Mouse (Mus musculus): ENCODE data around the gene Izumo1r.

Gene Izumo1r

DNA sequence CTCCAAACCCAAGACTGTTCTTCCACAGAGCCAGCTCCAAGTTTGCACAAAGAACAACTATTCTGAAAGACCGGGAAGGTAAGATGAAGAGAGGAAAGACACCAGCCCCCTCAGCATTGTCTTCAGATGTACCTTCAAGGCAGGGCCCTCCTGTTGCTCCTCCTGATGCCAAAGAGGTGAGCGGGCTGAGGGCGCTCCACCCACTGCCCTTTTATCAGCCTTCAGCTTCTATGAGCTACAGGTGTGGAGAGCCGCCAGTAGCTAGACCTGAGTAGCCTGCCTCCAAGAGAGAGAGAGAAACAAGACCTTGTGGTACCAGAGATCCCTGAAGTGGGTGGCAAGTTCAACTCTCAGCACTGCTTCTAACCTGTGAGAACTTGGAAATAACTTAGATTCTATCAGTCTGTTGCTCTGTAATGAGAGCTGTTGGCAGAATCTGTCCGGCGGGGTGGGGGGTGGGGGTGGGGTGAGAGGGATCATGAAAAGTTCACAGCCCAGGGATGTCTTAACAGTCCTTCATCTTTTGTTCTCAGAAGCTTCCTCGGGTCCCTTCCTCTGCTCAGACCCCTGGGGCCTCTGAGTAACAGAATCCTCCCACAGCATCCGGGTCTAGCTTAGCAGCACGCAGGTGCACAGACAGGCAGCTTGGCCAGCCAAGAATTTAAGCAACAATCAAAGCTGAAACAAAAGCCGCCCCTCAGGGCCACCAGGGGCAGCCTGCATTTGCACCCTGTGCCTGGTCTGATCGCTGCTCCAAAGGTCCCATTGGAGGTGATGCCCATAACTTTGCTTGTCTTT lies at the start of gene Izumo1r:
Gene Izumo1r, minus strand, starts transcription at position 369 of the 798 bp plus-strand sequence.
- no peak for DNase-seq (ENCODE audit: low read depth, low spot score)

DNA sequence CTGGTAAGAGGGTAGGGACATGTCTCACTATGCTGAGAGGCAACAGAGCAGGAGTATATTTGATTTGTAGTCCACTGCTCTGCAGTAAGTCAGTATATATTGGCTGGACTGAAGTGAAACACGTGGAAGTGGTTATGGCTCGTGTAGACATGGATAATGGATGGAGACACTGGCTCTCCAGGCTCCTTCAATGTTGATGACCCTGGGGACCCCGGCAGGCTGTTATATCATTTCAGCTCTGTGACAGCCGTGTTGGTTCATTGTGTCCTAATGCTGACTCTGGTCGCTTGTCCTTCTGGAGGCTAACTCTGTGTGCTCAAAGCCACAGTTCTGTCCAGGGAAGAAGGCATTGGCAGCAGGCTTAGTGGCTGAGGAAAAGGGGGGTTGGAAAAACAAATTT lies 47.3 kb upstream of the Izumo1r start:
- no peak for DNase-seq (ENCODE audit: low read depth, low spot score)

DNA sequence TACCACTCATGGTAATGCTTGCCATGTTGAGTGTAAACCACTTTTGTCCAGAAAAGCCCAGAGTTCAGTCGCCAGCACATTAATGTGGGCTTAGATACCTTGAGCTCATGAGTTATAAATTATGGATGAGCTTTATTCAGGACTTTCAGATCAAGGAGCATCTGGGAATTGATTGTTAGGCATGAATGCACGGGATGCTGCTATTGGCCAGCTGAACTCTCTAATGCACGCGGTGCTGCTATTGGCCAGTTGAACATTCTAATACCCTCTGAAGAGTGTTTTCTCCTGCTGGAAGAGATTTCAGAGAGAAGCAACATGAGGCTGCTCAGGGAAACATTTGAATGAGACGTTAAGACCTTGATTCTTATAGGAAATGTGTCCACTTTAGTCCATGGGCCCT lies 45.1 kb upstream of the Izumo1r start:
- no peak for DNase-seq (ENCODE audit: low read depth, low spot score)

DNA sequence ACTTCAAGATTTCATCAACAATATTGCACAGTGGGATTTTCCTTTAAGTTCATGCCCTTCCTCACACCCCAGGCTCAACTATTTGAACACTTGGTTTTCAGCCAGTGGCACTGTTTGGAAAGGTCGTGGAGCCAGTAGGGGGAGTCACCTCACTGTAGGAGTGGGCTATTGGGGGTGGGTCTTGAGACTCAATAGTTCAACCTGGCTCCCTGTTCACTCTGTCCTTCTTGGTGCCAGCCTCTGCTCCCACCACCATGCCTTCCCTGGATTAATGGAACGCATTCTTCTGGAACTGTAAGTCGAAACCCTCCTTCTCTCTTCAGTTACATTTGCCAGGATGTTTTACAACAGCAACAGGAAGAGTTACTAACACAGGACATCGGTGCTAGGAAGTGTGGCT lies 42.9 kb upstream of the Izumo1r start:
- DNase-seq (ENCODE audit: low read depth, low spot score): no peak

DNA sequence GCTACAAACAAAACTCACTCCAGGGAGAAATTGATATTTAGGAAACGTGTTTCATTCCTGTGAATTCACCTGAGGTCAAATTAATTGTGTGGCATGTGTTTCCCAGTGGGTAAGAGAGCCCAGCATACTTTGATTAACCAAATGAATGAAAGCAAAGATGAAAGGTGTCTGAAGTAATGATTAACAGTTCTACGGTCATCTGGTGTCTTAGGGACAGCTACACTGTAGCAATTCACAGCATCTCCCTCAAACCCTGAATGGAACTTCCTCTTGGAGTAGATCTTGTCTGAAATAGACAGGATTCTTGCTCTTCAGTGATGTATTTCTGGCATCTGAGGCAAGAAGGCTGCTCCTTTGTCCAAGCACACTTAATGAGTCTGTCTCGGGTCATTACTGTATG lies 42.2 kb upstream of the Izumo1r start:
- DNase-seq (ENCODE audit: low read depth, low spot score): no peak

DNA sequence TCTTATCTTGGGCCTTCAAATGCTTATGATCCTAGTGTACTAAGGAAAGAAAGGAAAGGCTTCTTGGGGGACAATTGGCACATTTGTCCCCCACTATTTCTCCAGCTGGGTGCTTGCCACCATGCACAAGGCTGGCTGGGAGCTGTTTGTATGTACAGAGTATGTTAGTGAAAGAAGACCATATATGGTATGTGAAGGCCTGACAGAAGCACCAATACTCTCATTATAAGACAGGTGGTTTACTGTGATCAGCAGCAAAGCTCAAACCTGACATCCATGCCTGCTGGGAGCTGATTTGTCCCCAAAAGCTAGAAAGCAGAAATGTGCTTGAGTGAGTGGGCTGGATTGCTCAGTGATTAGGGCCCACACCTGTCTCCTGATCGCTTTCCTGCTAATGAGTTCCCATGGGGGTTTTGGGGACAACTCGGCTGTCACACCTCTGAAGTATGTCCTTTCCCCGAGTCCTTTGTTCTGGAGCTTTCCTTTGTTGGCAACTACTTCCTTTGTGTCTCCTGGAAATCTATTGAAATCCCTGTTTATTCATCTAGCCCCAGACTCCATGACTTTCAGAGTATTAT lies 38.5 kb upstream of the Izumo1r start:
- no peak for DNase-seq (ENCODE audit: low read depth, low spot score)

DNA sequence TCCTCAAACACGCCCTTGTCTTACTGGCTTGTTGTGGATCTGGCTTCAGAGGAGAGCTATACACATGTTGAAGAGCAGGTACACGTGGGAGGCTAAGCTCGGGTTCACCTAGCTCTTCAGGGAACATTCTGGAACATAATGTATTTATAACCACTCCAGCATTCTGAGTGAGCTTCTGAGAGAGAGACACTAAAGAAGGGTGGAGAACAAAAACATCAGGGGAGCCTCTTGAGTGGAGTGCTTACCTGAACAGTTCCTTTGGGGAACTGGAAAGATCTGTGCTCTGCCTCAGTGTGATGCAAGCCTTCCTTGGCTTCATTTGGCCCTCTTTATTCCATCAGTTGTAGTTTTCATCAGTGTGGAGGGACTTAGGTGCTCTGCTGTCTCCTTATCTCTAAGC lies 35.9 kb upstream of the Izumo1r start:
- DNase-seq (ENCODE audit: low read depth, low spot score): no peak

DNA sequence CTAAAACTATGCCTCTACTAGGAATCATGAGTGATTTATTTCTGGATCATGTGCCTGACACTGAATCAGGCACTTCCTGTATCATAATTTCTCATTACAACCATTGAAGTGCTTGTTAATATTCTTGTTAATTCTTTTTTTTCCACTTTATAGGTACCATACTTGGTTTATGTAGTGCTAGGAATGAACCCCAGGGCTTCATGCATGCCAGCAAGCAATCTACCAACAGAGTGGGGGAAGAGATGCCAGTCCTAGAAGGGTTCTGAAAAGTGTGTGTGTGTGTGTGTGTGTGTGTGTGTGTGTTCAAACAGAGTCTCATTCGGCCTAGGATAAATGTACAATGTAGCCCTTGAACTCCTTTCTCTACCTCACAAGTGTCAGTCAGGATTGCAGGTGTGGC lies 33.6 kb upstream of the Izumo1r start:
- no peak for DNase-seq (ENCODE audit: low read depth, low spot score)

DNA sequence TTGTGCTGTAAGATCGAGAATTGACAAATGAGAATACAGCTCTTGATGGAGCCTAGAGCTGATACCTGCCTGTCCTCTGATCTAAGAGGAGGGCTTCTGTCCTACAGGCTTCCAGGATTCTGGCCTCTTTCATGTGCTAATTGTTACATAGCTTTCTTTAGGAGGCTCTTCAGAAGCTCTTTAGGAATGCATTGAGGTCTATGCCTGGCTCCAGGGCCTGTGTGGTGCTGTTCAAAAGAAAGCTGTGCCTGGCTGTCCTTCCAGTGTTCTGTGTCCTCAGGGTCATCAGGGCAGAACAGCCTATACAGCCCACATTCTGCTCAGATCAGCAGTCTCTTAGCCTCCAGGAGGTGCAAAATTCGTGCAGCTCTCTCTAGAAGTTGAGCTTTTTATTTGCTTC lies 31.1 kb upstream of the Izumo1r start:
- no peak for DNase-seq (ENCODE audit: low read depth, low spot score)

DNA sequence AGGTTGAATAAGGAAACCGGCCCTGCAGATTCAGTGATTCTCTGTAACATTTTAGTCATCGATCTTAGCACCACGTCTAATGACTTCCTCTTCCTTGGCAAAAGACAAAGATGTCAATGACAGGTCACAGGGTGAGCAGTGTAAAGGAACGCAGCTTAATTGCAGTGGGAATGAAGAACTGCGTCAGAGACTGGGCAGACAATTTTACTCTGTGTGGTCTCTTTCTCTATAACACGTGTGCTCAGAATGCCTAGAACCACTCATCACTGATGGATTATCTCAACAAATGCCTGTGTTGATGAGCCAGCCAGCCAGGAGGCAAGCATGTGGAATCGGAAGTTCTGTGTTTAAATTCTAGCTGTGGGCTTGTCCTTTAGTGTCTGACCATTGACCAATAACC lies 28.2 kb upstream of the Izumo1r start:
- DNase-seq (ENCODE audit: low read depth, low spot score): no peak

DNA sequence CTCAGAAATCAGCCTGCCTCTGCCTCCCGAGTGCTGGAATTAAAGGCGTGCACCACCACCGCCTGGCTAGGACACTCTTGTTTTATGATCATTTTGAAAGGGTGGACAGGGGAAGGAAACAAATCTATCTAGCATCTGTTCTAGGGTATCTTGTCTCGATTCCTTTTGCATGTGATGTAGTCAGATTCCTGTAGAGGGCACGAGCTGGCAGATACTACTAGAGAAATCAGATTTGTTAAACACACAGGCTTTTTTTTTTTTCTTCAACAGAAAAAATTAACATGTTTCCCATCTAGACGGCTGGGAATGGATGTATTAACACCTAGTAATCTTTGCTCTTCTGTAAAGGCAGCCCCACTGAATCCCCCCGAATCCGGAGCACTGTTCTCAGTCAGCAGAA lies 27.5 kb upstream of the Izumo1r start:
- no peak for DNase-seq (ENCODE audit: low read depth, low spot score)

DNA sequence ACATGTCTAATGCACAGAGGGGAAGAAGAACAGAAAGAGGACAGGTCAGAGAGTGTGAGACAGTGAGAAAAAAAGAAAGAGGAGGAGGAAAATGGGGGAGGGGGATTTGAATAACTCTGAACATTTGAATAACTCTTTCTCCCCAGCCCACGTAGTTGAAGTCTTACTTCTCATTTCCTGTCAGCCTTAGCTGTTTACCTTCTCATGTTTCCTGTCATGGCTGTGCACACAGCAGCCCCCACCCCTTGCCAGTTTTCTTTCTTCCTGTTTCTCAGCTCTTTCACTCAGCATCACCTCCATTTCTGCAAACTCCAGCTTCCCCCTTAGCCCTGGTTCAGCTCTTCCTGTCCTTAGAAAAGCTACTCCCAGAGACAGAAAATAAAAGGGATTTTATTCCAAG lies 22.8 kb upstream of the Izumo1r start:
- no peak for DNase-seq (ENCODE audit: low read depth, low spot score)

DNA sequence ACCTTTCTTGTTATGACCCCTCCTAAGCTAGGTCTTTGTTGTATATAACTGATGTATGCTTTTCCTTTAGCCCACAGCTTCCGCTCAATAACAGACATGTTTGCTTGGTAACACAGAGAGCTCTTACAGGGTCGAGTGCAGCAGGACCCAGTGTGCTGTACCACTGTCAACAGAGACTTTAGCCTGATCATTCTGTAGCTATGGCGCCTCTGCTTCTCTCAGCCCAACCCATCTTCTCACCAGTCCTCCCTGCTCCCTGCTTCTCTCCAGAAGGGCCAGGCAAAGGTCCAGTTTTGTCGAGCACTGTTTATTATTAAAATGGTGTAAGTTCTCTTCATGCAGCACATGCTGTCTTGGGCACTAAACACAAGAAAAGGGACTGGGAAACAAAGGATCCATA lies 19.9 kb upstream of the Izumo1r start:
- no peak for DNase-seq (ENCODE audit: low read depth, low spot score)

DNA sequence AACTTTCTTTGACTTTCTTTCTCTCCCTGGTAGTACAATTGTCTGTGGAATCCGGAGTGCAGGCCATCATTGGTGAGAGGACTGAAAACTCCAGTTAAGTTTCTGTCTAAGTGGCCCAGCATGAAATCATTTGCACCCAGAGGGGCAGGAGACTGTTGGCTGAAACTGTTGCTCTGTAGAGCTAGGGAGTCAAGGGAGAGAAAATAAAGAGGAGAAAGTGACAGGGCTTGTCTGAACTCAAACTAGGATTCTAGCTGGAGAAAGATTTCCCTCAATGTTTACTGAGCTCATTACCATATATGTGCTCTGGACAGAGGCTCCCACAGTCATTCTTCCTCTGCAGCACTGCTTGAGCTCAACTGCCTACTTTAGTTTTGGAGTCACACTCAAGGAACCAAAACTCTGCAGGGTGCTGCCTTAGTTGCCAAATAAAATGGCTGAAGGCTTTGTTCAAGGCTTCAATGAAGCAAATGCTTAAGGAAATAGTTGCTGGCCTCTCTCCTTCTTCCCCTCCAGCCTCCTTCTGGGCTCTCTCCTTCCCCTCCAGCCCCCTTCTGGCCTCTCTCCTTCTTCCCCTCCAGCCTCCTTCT lies 18.3 kb upstream of the Izumo1r start:
- DNase-seq (ENCODE audit: low read depth, low spot score): no peak

DNA sequence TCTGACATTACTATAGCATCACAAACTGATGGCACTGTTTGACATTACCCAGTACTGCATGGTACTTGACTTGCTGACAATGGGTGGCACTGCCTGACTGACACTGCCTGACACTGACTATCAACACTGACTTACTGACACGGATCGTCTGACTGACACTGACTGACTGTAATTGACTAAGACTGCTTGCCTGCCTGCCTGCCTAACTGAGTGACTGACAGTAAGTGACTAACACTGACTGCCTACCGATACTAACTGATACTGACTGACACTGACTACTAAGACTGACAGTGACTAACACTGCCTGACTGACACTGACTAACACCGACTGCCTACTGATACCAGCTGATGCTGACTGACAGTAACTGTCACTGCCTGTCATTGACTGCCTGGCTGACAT lies 17.5 kb upstream of the Izumo1r start:
- DNase-seq (ENCODE audit: low read depth, low spot score): no peak

DNA sequence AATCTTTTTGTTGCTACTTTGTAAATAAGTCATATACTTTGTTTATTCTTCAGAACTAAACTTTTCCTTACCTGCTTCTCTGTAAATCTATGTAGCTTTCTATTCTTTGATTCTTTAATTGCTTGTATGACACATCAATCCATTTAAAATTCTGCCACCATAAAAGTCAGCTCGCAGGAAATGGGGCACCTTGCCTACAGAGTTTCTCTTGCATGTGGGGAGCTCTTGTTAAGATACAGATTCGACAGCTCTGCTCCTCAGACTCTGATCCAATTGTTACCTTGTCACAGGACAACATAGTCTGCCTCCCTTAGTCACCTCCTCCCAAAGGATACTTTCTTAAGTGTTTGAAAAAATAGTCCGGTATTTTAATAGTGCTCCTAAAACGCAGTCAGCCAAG lies 16.9 kb upstream of the Izumo1r start:
- no peak for DNase-seq (ENCODE audit: low read depth, low spot score)

DNA sequence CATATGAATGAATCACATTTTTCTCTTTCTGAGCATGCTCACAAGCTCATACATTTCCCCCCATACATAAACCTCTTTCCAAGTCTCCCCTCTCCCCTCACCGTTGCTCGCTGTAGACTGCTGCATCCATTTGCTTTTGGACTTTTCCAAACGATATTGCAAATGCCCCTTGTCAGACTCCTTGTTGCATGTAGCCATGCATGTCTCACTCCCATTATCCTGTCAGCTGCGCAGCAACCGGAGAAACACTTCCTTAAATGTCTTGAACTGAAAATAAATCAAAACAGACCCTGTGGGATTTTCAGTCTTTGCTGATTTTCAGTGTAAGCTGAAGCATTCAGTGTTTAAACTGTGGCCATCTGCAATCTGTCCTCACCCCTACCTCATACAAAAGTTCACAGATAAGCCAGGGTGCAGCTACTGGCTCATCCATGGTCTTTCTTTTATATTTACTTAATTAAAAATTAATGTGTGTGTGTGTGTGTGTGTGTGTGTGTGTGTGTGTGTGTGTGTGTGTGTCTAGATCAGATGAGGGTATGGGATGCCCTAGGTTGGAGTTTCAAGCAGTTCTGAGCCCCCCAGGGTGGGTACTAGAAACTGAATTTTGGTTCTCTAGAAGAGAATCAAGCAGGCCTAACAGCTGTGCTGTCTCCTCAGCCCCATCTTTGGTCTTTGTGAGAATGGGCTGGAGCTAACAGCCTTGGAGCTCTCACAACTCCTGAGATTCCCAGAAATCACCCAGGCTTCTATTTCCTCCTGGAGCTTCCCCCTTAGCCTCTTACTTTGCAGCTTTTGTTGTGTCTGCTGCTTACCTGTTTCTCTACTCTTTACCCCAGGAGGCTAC lies 15.3 kb upstream of the Izumo1r start:
- DNase-seq (ENCODE audit: low read depth, low spot score): no peak

DNA sequence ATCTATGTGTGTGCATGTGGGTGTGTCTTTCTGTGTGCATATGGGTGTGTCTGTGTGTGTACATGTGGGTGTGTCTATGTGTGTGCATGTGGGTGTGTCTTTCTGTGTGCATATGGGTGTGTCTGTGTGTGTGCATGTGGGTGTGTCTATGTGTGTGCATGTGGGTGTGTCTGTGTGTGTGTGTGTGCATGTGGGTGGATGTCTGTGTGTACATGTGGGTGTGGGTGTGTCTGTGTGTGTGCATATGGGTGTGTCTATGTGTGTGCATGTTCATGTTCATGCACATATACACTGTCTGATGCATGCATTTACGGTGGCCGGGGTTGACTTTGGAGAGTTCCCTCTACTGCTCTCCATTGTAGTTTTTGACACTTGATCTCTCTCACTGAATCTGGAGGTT lies 13.9 kb upstream of the Izumo1r start:
- DNase-seq (ENCODE audit: low read depth, low spot score): no peak

DNA sequence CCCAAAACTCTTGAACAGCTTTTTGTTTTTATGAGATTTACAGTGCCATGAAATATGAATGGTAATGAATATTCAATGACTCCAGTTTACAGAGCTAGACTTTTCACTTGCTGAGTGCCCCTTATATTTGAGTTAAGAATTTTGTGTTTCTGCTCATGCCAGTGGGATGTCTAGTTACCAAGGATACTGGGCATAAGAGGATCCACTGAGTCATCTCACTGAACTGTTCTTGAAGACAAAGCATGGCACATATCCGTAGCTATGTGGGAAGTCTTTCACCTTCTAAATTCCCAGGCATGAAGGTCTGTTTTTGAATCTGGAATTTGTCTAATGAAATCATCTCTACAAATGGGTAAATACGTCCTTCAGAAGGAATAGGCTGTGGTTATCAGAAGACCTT lies 8.3 kb upstream of the Izumo1r start:
- DNase-seq (ENCODE audit: low read depth, low spot score): no peak

DNA sequence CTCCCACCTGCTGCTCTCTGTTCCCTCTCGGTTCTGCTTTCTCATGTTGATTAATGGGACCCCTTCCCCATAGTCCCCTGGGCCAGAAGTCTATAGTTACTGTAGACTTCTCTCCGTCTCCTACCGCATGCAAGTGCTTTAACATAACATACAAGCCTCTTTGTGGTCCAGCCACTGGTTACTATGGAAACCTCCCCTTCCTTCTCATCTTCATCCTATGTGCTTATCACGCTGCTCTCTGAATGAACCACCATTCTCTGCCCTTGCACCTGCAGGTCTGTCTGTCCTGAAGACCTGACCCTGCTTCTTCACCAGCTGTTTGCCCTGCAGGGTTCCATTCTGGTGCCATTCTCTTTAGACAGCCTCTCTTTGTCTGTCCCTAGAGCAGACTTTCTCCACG lies 6.2 kb upstream of the Izumo1r start:
- no peak for DNase-seq (ENCODE audit: low read depth, low spot score)

DNA sequence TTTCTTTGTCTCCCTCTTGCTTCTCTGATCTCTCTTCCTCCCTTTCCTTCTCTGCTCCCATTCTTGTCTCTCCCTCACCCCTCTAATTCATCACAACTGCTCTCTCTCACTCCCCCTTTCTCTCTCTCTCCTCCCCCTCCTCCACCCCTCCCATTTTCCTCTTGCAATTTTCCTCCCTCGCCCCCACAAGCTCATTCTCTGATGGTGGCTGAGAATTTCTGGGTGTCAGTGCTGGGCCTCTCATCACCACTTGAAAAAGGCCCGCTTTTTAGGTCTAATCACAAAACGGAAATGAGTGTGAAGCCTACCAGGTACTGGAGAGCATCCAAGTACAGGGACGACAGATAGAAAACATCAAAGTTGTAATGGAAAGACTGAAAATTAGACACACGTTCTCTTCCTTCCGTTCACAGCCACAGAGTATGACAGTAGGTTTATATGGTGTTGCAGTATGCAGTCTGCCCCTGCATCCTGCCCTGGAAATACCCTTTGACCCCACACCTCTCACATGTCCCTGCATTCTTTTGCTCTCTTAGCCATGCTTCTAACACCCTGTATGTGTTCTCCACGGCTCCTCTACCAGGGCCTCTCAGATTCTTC lies 4.2 kb upstream of the Izumo1r start:
- DNase-seq (ENCODE audit: low read depth, low spot score): no peak

DNA sequence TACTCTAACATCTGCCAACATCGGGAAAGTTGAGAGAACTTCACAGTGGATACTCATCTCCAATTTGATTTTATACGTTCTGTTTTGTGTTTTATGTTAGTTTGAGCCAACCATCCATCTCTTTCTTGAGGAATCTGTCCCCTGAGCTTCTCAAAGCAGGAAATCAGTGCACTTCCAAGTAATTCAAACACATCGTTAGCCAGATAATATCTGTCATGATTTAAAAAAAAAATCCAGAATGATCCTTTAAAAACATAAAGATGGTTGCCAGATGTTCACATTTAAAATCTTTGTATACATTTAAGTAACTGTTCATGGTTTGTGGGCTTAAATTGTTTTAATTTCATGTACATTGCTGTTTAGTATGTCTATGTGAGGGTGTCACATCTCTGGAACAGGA lies 2.2 kb upstream of the Izumo1r start:
- DNase-seq (ENCODE audit: low read depth, low spot score): no peak

Data from telencephalon, adult 2 months (tissue).